ENCODE assay signal across 8 mouse cellular contexts in genomic region chr2:60552902-60553682, GRCm38 (mm10). TPM values are rescaled to one million over a fixed set of nuclear protein-coding genes. Genes with fewer than 3 reads are reported as not detected.
DNase-seq lines count a peak whose midpoint lies in the region; ATAC-seq lines count a peak whose summit lies in the region.

Gene Pla2r1, minus strand, starts transcription at chr2:60553308.

- DNase-seq in adrenal gland, adult (ENCODE audit: inconsistent age in 2 of 2, low spot score in 1 of 2): peak; percentile 68 to 89
- peak; percentile 9 to 19 for DNase-seq in cerebellum, adult 18-20 months
- peak; percentile 43 for DNase-seq in forelimb bud, embryonic 11.5 days (ENCODE audit: low read depth, low spot score)
- peak; percentile 52 for DNase-seq in midbrain, embryonic 14.5 days
- DNase-seq in thymus, postnatal 0 days (ENCODE audit: low spot score): peak; percentile 33
- no peak for DNase-seq in spleen, postnatal 36 days (ENCODE audit: low spot score in 2 of 2)

- 4% methylated on average over 33 of the region's 33 CpGs for WGBS in hindbrain, embryonic 12.5 days
- 5% methylated on average over 33 of the region's 33 CpGs for WGBS in limb, embryonic 15.5 days
- whole genome bisulfite sequencing in midbrain, embryonic 14.5 days: 2% methylated on average over 33 of the region's 33 CpGs

- H3K4me2 ChIP-seq in hindbrain, embryonic 12.5 days (replicated peaks): peak within 1 kb of the TSS; percentile 55
- H3K4me2 ChIP-seq in limb, embryonic 15.5 days: peak within 1 kb of the TSS; percentile 89
- peak within 1 kb of the TSS; percentile 62 for H3K4me2 ChIP-seq in midbrain, embryonic 14.5 days (ENCODE audit: low read length)

- H3K4me1 ChIP-seq in hindbrain, embryonic 12.5 days: peaks cover 10% of the 10 kb centered on the region
- peaks cover 8% of the 10 kb centered on the region for H3K4me1 ChIP-seq in limb, embryonic 15.5 days
- H3K4me1 ChIP-seq in midbrain, embryonic 14.5 days (ENCODE audit: control insufficient read depth, insufficient read depth, low read length): peaks cover 9% of the 10 kb centered on the region

- peak within 1 kb of the TSS; percentile 26 for H3K4me3 ChIP-seq in hindbrain, embryonic 12.5 days
- peak within 1 kb of the TSS; percentile 45 for H3K4me3 ChIP-seq in limb, embryonic 15.5 days
- H3K4me3 ChIP-seq in midbrain, embryonic 14.5 days (replicated peaks; ENCODE audit: low read depth, low read length): peak within 1 kb of the TSS; percentile 30

- no peaks in the 10 kb centered on the region for H3K9me3 ChIP-seq in hindbrain, embryonic 12.5 days (replicated peaks)
- H3K9me3 ChIP-seq in limb, embryonic 15.5 days: no peaks in the 10 kb centered on the region
- H3K9me3 ChIP-seq in midbrain, embryonic 14.5 days (ENCODE audit: control insufficient read depth, low read length): no peaks in the 10 kb centered on the region

- H3K27ac ChIP-seq in hindbrain, embryonic 12.5 days: no peak within 1 kb of the TSS
- no peak within 1 kb of the TSS for H3K27ac ChIP-seq in limb, embryonic 15.5 days
- H3K27ac ChIP-seq in midbrain, embryonic 14.5 days (replicated peaks; ENCODE audit: low read depth, low read length): no peak within 1 kb of the TSS

- H3K36me3 ChIP-seq in hindbrain, embryonic 12.5 days: no peaks in the 10 kb centered on the region
- H3K36me3 ChIP-seq in limb, embryonic 15.5 days: no peaks in the 10 kb centered on the region
- no peaks in the 10 kb centered on the region for H3K36me3 ChIP-seq in midbrain, embryonic 14.5 days (ENCODE audit: control insufficient read depth, insufficient read depth, low read length)

- peak within 1 kb of the TSS; percentile 2; the same call in 1 of the 2 replicates for H3K9ac ChIP-seq in hindbrain, embryonic 12.5 days
- H3K9ac ChIP-seq in limb, embryonic 15.5 days: 0 out of 2 replicates have a peak within 1 kb of the TSS, but pooled peaks have one; percentile 8
- peak within 1 kb of the TSS; percentile 31; the same call in 1 of the 2 replicates for H3K9ac ChIP-seq in midbrain, embryonic 14.5 days (replicated peaks; ENCODE audit: low read length)

- peaks cover 13% of the 10 kb centered on the region; the same call in 1 of the 2 replicates for H3K27me3 ChIP-seq in hindbrain, embryonic 12.5 days
- no peaks in the 10 kb centered on the region for H3K27me3 ChIP-seq in limb, embryonic 15.5 days
- no peaks in the 10 kb centered on the region for H3K27me3 ChIP-seq in midbrain, embryonic 14.5 days (ENCODE audit: control insufficient read depth, insufficient read depth, low read length)

- ATAC-seq in hindbrain, embryonic 12.5 days (ENCODE audit: low FRiP score): peak; percentile 56
- no peak for ATAC-seq in limb, embryonic 15.5 days (ENCODE audit: insufficient number of reproducible peaks, low FRiP score, low TSS enrichment, low read depth)
- ATAC-seq in midbrain, embryonic 14.5 days (ENCODE audit: low FRiP score, low TSS enrichment): peak; percentile 60

RNA-seq across cellular contexts. Expression of gene Pla2r1, which starts in this region (rescaled TPM):
- 0.90 and 1.5 TPM in 2 replicates for polyA plus RNA-seq in hindbrain, embryonic 12.5 days (2016; fragmentation: Nextera tagmentation; extraction: Ambion mirVana)
- polyA plus RNA-seq in limb, embryonic 15.5 days (2015; fragmentation: Nextera tagmentation; extraction: Ambion mirVana): 0.87 and 1.2 TPM in 2 replicates
- polyA plus RNA-seq in midbrain, embryonic 14.5 days (2014; fragmentation: Nextera tagmentation; extraction: Ambion mirVana): 0.15 and 0.68 TPM in 2 replicates
- 0.18 and 0.23 TPM in 2 replicates for polyA plus RNA-seq in thymus, postnatal 0 days (2015; fragmentation: Nextera tagmentation; extraction: Ambion mirVana)

Comparison
In these comparisons a context has a peak if more than half of its experiments do, and no peak if none do; other contexts are left out.
1. Peak in DNase-seq, ATAC-seq, H3K4me3 ChIP-seq, H3K9ac ChIP-seq and H3K4me2 ChIP-seq in midbrain, embryonic 14.5 days; RNA of the gene not detected or under 1 TPM.
2. Peak in DNase-seq in thymus, postnatal 0 days; RNA of the gene not detected or under 1 TPM.
3. DNase-seq: peak in adrenal gland, adult (2 of 2), cerebellum, adult 18-20 months (2 of 2) and forelimb bud, embryonic 11.5 days (single experiment); none in spleen, postnatal 36 days (0 of 2).
4. Peak in every context shown above with its lines, with median percentiles within 50 percentile points of each other: H3K4me2 ChIP-seq, H3K4me3 ChIP-seq and H3K9ac ChIP-seq.